Mouse (Mus musculus) liver, adult (tissue): ENCODE measurements around the gene Morc1.

ENCODE experiments used
- GATA4 ChIP-seq: IDR thresholded peaks from 2 replicates; pipeline ENCODE4 v1.6.1; 2014; ENCODE audit warnings: mild to moderate bottlenecking, low read length; ENCODE audit not compliant: insufficient replicate concordance

Gene Morc1

DNA sequence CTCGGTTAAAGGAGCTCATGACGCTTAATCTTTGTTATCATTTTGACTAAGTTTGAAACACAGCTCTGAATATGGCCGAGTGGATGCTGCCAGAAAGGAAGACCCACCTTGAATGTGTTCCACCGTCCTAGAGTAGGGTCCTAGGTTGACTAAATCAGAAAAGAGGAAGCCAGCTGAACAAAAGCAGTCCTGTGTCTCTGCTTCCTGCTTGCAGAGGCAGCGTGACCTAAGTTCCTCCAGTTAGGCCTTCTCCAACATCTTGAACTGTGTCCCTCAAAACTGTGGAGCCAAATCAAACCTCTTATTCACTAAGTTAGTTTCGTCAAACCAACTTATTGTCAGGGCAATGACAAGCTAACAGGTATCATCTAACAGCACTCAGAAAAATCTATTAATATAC is 201.3 kb downstream of the Morc1 start:
- TF ChIP-seq GATA4, result no peak

GRCm38 (mm10) chr16:48646246-48646645 is 215.2 kb downstream of the Morc1 start:
- TF ChIP-seq GATA4, result no peak

DNA sequence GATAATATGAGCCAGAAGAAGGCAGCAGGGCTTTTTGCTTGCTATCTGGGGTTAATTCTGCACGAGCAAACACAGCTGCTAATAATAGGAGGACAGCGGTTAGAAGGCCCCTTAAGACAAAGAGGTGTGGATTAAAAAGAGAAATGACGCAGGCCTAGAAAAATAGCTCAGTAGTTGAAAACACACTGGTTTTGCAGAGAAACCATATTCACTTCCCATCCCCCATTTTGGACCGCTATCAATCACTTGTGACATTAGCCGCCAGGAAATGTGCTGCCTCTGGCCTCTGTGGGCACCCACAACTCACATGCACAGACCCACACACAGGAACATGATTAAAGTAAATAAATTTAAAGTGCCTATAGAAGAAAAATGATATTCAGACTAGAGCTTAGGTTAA is 240.7 kb downstream of the Morc1 start:
- TF ChIP-seq GATA4, result no peak

GRCm38 (mm10) chr16:48672664-48673063 is 241.6 kb downstream of the Morc1 start:
- TF ChIP-seq GATA4, result no peak

GRCm38 (mm10) chr16:48675607-48676006 is 244.6 kb downstream of the Morc1 start:
- no peak for TF ChIP-seq GATA4

- TF ChIP-seq GATA4, result no peak
These were observed 245.2 kb downstream of the Morc1 start for GRCm38 (mm10) chr16:48676205-48676604.

GRCm38 (mm10) chr16:48677381-48677780 is 246.3 kb downstream of the Morc1 start:
- no peak for TF ChIP-seq GATA4

GRCm38 (mm10) chr16:48678029-48678428 is 247.0 kb downstream of the Morc1 start:
- no peak for TF ChIP-seq GATA4
